Mouse (Mus musculus): ENCODE measurements at regions not wholly inside any gene's neighbourhood (a gene's known extent, or its start where the extent isn't known, plus 50 kb on each side); places are given as distances from the start of the nearest gene placed in this dataset.

- TF ChIP-seq EP300 (IDR thresholded peaks at IDR 0.05), result no peak
- TF ChIP-seq CTCF (IDR thresholded peaks at IDR 0.05), result no peak
These were observed 532.7 kb upstream of the Atp11b start for GRCm38 (mm10) chr3:35221183-35221582.

Measured in lung, postnatal 0 days (tissue).